Mouse (Mus musculus) hindbrain, postnatal 0 days (tissue): ENCODE measurements at regions not wholly inside any gene's neighbourhood (a gene's known extent, or its start where the extent isn't known, plus 50 kb on each side); places are given as distances from the start of the nearest gene placed in this dataset.
A peak's percentile ranks its signal among the peaks of the same experiment; 100 is the strongest.

Experiments
- ATAC-seq: fragments of 200-750 bp; cut with Nextera tagmentation; 2 replicates; pipeline ENCODE4 v1.8.0; 2017; ENCODE audit warnings: mild to moderate bottlenecking, moderate TSS enrichment, moderate library complexity
- DNase-seq: peaks from one replicate; pipeline ENCODE4 v3.0.0-alpha.2; 2015; ENCODE audit warnings: low spot score
- H3K27ac ChIP-seq: fragments of 300-500 bp; sonication (generic); 2 replicates; pipeline ENCODE4 v1.5.1; 2014; ENCODE audit warnings: mild to moderate bottlenecking
- H3K27me3 ChIP-seq: fragments of 300-500 bp; sonication (generic); 2 replicates; pipeline ENCODE4 v1.6.1; 2014; ENCODE audit warnings: low read length, mixed read lengths; ENCODE audit not compliant: insufficient read depth
- H3K36me3 ChIP-seq: fragments of 300-500 bp; sonication (generic); 2 replicates; pipeline ENCODE4 v1.6.1; 2014; ENCODE audit warnings: low read length, mixed read lengths; ENCODE audit not compliant: insufficient read depth
- H3K4me1 ChIP-seq: fragments of 300-500 bp; sonication (generic); 2 replicates; pipeline ENCODE4 v1.6.1; 2014; ENCODE audit warnings: antibody characterized with exemption, low read length, mixed read lengths; ENCODE audit not compliant: insufficient read depth
- H3K4me2 ChIP-seq: fragments of 300-500 bp; sonication (generic); 2 replicates; pipeline ENCODE4 v1.6.1; 2014; ENCODE audit warnings: low read depth, mild to moderate bottlenecking, low read length, moderate library complexity, mixed read lengths
- H3K4me3 ChIP-seq: fragments of 300-500 bp; sonication (generic); 2 replicates; pipeline ENCODE4 v1.5.1; 2014; ENCODE audit warnings: low read length
- H3K9ac ChIP-seq: fragments of 300-500 bp; sonication (generic); replicated peaks from 2 replicates; pipeline ENCODE4 v1.6.1; 2014; ENCODE audit warnings: mild to moderate bottlenecking, low read length, moderate library complexity, mixed read lengths
- H3K9me3 ChIP-seq: fragments of 300-500 bp; sonication (generic); 2 replicates; pipeline ENCODE4 v1.6.1; 2016; ENCODE audit warnings: low read length, mixed read lengths
- CTCF ChIP-seq: IDR thresholded peaks from 2 replicates; pipeline ENCODE4 v1.5.1; 2016; ENCODE audit warnings: antibody characterized with exemption, control low read depth, low read depth
- WGBS: fragments of 180-500 bp; shearing (Covaris S2); extraction: QIAGEN DNeasy Blood & Tissue Kit; methylation state at CpG from one replicate; pipeline ENCODE4 v1.1.7; 2014; 5-methylcytosine and 5-hydroxymethylcytosine counted together

DNA sequence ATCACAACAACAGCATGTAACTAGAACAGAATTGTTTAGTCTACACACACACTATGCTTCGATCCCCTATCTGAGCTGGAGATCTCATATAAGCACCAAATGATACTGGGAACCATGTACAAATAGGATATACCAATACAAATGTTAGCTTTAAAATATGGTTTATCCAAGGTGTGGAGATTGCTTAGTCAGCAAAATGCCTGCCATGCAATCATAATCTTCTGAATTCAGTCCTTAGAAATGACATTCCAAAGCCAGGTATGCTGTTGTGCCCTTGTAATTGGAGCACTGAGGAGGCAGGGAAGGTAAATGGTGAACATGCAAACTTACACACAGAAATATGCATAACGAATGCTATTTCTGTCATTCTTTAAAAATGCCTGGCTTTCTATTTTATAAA lies 54.0 kb upstream of the Thsd7b start:
- Histone ChIP-seq H3K4me2 (no peak overlapping the region), H3K36me3 (no peaks in the 10 kb centered on the region), H3K9ac (no peak overlapping the region), H3K4me1 (no peaks in the 10 kb centered on the region), H3K9me3 (no peaks in the 10 kb centered on the region), H3K27ac (no peak overlapping the region), H3K27me3 (no peaks in the 10 kb centered on the region), H3K4me3 (no peak overlapping the region)
- DNase-seq (no peak), ATAC-seq (no peak)
- TF ChIP-seq CTCF: no peak
- WGBS: 88% methylated on average over 2 of the region's 2 CpGs

DNA sequence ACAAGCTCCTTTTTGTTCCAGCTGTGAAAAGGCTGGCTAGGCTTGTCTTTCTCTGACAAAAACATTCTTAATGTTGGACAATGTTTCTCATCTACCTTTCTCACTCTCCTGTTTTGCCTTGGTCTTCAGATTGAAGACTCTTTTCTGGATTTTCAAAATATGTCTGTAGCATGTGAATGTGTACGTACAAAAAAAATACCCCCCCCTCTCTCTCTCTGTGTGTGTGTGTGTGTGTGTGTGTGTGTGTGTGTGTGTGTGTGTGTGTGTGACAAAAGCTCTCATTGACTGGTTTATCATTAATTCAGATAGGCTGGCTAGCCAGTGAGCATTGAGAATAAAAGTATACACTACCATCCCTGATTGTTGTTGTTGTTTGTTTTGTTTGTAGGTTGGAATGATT lies 64.3 kb upstream of the Thsd7b start:
- no peak for DNase-seq
- no peak overlapping the region for H3K9ac ChIP-seq
- no peaks in the 10 kb centered on the region for H3K36me3 ChIP-seq
- no peaks in the 10 kb centered on the region for H3K9me3 ChIP-seq
- peak overlapping the region; percentile 43; the same call in 1 of the 2 replicates for H3K27ac ChIP-seq
- no peak overlapping the region for H3K4me2 ChIP-seq
- no peak overlapping the region for H3K4me3 ChIP-seq
- ATAC-seq: peak; percentile 7; the same call in 1 of the 2 replicates
- H3K4me1 ChIP-seq: no peaks in the 10 kb centered on the region
- TF ChIP-seq CTCF: no peak
- H3K27me3 ChIP-seq: no peaks in the 10 kb centered on the region
- 21% methylated on average over 1 of the region's 1 CpGs for WGBS

DNA sequence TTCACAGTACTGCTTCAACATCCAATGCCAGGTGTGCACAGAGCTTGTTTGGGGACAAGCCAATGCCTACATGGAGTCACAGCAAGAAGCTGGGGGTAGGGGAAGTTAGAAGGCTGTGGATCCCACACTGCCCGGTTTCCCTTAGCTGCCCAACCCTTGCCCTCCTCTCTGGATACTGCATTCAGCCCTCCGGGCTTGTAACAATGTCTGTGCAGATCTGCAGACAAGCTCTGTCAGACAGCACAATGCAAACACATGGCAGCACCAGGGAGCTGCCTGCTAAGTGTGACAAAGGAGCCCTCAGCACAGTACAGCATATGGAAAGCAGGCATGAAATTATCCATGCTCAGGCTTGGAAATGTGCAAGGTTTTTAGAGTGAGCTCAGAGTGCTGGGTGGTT lies 64.7 kb upstream of the Thsd7b start:
- peak overlapping the region; percentile 43; the same call in 1 of the 2 replicates for H3K27ac ChIP-seq
- WGBS: 6% methylated on average over 2 of the region's 2 CpGs
- H3K36me3 ChIP-seq: no peaks in the 10 kb centered on the region
- ATAC-seq: peak; percentile 95
- H3K4me1 ChIP-seq: no peaks in the 10 kb centered on the region
- TF ChIP-seq CTCF: no peak
- no peak overlapping the region for H3K4me2 ChIP-seq
- no peak overlapping the region for H3K4me3 ChIP-seq
- DNase-seq: peak; percentile 70
- no peaks in the 10 kb centered on the region for H3K9me3 ChIP-seq
- H3K9ac ChIP-seq: no peak overlapping the region
- H3K27me3 ChIP-seq: no peaks in the 10 kb centered on the region

DNA sequence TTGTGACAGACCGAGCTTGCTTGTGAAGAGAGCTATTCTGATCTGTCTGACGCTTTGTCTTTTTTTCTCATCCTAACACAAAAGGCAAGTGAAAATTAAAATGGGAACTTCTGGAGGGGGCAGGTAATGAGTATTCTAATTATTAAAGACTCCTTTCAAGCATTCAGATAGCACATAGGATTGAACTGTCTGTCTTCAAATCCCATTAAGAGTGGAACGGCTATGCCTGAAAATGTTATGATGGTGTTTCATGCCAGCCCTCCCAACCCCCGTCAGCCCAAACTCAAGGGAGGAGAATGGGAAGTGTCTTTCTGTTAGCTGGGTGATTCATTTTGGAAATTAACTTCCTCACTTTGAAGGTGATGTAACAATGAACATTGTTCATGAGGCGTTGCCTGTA lies 65.4 kb upstream of the Thsd7b start:
- WGBS: 37% methylated on average over 5 of the region's 5 CpGs
- TF ChIP-seq CTCF: no peak
- Histone ChIP-seq H3K36me3 (no peaks in the 10 kb centered on the region), H3K4me3 (no peak overlapping the region), H3K27me3 (no peaks in the 10 kb centered on the region), H3K27ac (no peak overlapping the region), H3K9ac (no peak overlapping the region), H3K9me3 (no peaks in the 10 kb centered on the region), H3K4me2 (no peak overlapping the region), H3K4me1 (no peaks in the 10 kb centered on the region)
- no peak for DNase-seq
- ATAC-seq: no peak

DNA sequence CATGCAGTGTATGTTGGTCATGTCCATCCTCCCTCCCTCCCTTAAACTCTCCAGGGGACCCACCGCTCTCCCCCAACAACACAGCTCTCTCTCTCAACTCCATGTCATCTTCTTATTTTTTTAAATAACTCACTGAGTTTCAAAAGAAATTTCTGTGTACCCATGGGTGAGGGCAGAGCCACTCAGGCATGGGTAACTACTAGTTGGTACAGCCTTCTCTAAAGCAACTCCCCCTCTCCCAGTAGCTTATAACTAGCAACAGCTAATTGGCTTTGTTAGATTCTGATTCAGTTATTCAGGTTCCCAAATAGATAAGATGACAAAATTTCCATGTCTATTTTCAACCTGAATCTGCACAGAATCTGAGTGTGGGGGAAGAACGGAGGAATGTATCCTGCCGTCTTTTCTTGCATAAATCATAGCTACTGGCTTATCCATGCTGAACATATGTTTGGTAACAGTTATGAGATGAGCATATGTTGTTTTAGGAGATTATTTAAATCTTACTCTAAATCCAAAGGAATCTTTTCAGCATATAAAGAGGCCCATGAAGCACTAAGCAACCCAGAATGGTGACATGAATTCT lies 92.8 kb upstream of the Thsd7b start:
- Histone ChIP-seq H3K4me1 (no peaks in the 10 kb centered on the region), H3K4me3 (no peak overlapping the region), H3K9ac (no peak overlapping the region), H3K4me2 (no peak overlapping the region), H3K36me3 (no peaks in the 10 kb centered on the region), H3K9me3 (no peaks in the 10 kb centered on the region), H3K27me3 (no peaks in the 10 kb centered on the region), H3K27ac (no peak overlapping the region)
- 75% methylated on average over 3 of the region's 3 CpGs for WGBS
- no peak for TF ChIP-seq CTCF
- no peak for ATAC-seq
- DNase-seq: no peak

DNA sequence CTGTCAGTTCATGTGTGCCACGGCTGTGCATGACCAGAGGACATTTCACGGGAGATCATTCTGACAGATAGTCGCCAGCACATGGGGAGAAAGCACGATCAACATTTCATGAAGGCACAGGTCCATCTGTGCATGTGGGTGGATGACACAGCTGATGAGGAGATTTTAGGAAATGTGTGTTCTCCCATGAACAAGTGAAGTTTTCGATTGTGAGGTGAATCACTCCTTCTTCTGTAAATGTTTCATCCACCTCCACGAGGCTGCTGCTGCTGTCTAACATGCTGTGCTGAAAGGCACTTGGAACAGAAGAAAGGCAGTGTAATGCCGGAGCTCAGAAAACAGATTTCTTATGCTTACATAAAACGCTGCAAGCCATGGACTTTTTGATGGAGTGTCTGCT lies 103.2 kb upstream of the Thsd7b start:
- H3K4me2 ChIP-seq: no peak overlapping the region
- H3K9ac ChIP-seq: no peak overlapping the region
- H3K27me3 ChIP-seq: no peaks in the 10 kb centered on the region
- DNase-seq: no peak
- 74% methylated on average over 8 of the region's 8 CpGs for whole genome bisulfite sequencing
- no peak for ATAC-seq
- H3K4me1 ChIP-seq: no peaks in the 10 kb centered on the region
- no peak overlapping the region for H3K27ac ChIP-seq
- H3K36me3 ChIP-seq: no peaks in the 10 kb centered on the region
- TF ChIP-seq CTCF: no peak
- H3K4me3 ChIP-seq: no peak overlapping the region
- no peaks in the 10 kb centered on the region for H3K9me3 ChIP-seq

DNA sequence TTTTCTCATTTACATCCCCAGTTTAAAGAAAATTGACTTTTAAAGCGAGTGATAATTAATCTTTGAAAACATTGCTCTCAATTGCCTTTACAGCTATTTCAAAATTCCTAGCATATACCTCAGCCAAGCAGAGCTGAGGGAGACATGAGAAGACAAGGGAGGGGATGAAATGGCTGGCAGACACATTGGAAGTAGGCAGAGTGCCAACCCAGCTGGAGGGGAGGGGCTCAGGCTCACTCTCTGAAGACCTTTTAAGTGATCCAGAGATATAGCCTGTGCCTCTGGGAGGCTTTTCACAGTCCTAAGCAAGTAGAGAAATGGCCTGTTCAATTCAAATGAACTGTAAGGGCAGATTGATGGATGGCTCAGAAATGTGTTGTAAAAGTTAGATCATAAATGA lies 122.5 kb upstream of the Thsd7b start:
- DNase-seq: peak; percentile 61
- Histone ChIP-seq H3K4me3 (no peak overlapping the region), H3K36me3 (no peaks in the 10 kb centered on the region), H3K27me3 (no peaks in the 10 kb centered on the region), H3K4me2 (no peak overlapping the region), H3K27ac (no peak overlapping the region), H3K9me3 (no peaks in the 10 kb centered on the region), H3K4me1 (no peaks in the 10 kb centered on the region), H3K9ac (no peak overlapping the region)
- ATAC-seq: no peak; the same call in 1 of the 2 replicates
- TF ChIP-seq CTCF: no peak
- 58% methylated on average over 1 of the region's 1 CpGs for WGBS
